Mouse (Mus musculus): ENCODE results near the gene Cadps. TPM values are rescaled to one million over a fixed set of nuclear protein-coding genes. Genes with fewer than 3 reads are reported as not detected.
A peak's percentile ranks its signal among the peaks of the same experiment; 100 is the strongest.

The Cadps gene
- 100 to 1,000 TPM; 233 to 243 TPM for total RNA-seq (2021)
- long read RNA-seq, experiment 1, partial matches to known transcripts, result 14 of 36 reads
- long read RNA-seq, experiment 1, other reads (novel, unspliced or antisense), result 20 of 36 reads
- long read RNA-seq, experiment 2, full-length matches to known transcripts, result 2 of 36 reads
- long read RNA-seq, experiment 2, partial matches to known transcripts, result 15 of 36 reads
- long read RNA-seq, experiment 2, other reads (novel, unspliced or antisense), result 19 of 36 reads

- DNase-seq (ENCODE audit: low spot score in 2 of 2), result peak; percentile 75 to 84
Observed at GRCm38 (mm10) chr14:12822491-12823219, at the start of gene Cadps. Cadps (minus strand) TSS chr14:12823079.

- DNase-seq (ENCODE audit: low spot score in 2 of 2), result no peak
Observed at GRCm38 (mm10) chr14:12869605-12870004, 46.7 kb upstream of the Cadps start.

GRCm38 (mm10) chr14:12865258-12865657, 42.4 kb upstream of the Cadps start:
- DNase-seq (ENCODE audit: low spot score in 2 of 2), result peak; percentile 26 to 31

GRCm38 (mm10) chr14:12843860-12844259, 21.0 kb upstream of the Cadps start:
- no peak for DNase-seq (ENCODE audit: low spot score in 2 of 2)

GRCm38 (mm10) chr14:12839471-12839870, 16.6 kb upstream of the Cadps start:
- no peak for DNase-seq (ENCODE audit: low spot score in 2 of 2)

DNA sequence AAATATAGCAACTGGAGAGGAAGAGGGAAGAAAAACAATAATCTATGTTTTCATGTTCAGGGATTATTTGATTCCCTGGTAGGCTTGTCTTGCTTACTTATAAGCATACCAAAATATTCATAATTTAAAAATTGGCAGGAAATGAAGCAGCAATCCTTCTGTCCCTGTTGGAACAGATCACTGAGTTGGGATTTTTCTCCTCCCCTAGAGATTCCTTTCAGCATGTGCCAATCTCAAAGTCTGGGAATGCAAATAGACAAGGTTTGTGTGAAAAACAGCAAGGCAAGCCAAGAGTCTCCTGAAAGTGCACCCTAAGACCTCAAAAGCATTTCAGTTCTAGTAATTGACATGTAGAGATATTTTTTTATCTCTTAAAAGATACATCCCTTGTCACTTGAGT, 16.1 kb upstream of the Cadps start:
- no peak for DNase-seq (ENCODE audit: low spot score in 2 of 2)

- DNase-seq (ENCODE audit: low spot score in 2 of 2), result no peak
Observed at GRCm38 (mm10) chr14:12838323-12838722, 15.4 kb upstream of the Cadps start.

- no peak for DNase-seq (ENCODE audit: low spot score in 2 of 2)
Observed at GRCm38 (mm10) chr14:12837902-12838301, 15.0 kb upstream of the Cadps start.

DNA sequence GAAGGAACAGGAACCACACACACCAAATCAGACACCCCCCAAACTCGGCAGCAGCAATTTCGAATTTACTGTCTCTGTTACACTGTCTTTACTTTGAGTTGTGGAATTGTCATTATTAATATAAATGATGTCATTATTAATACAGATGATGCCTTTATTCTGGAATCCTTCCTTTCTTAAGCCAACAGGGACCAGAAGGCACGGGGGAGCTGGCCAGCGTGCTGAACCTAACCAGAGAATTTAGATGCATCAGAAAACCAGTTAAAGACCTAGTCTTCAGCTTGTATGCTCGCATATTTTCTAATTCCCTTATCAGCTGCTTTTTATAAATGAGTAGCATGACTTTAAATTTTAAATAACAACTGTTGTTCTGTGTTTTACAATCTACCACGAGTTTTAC, 902 bp upstream of the Cadps start:
- no peak for DNase-seq (ENCODE audit: low spot score in 2 of 2)

- peak; percentile 63 to 78 for DNase-seq (ENCODE audit: low spot score in 2 of 2)
Observed at GRCm38 (mm10) chr14:12821831-12822490, 918 bp downstream of the Cadps start.

DNA sequence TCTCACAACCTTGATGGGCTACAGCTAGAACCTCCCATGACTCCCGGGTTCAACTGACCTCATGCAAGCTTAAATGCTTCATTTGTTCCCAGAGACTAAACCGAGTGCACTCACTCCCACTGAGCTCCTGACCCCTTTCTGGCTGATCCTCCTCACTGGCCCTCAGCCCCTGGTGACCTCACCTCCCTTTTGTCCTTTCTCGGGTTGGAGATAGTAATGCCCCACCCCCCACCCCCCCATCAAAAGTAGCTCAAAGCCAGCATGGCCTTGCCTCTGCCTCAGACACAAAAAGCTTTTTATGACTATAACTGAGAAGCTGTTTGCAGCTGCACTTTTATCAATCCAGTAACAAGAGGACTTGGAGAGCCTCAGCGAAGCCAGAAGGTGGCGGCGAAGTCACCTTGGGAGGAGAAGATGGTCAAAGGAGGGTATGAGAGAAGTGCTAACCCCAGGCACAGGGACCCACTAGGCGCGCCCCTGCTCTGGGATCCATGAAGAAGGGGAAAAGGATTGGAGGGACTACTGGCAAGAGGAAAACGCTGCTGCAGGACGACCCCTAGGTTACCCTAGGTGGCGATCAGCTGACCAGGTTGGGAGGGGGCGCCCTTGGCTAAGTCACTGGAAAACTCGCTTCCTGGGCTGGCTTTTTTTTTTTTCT, 1.6 kb downstream of the Cadps start:
- DNase-seq (ENCODE audit: low spot score in 2 of 2), result peak; percentile 12 to 17

GRCm38 (mm10) chr14:12820149-12820548, 2.7 kb downstream of the Cadps start:
- no peak for DNase-seq (ENCODE audit: low spot score in 2 of 2)

- peak; percentile 10 to 15 for DNase-seq (ENCODE audit: low spot score in 2 of 2)
Observed at GRCm38 (mm10) chr14:12818442-12818841, 4.4 kb downstream of the Cadps start.

GRCm38 (mm10) chr14:12812072-12812471, 10.8 kb downstream of the Cadps start:
- DNase-seq (ENCODE audit: low spot score in 2 of 2), result no peak

- DNase-seq (ENCODE audit: low spot score in 2 of 2), result no peak
Observed at GRCm38 (mm10) chr14:12802995-12803394, 19.9 kb downstream of the Cadps start.

- DNase-seq (ENCODE audit: low spot score in 2 of 2), result no peak
Observed at GRCm38 (mm10) chr14:12801100-12801499, 21.8 kb downstream of the Cadps start.

DNA sequence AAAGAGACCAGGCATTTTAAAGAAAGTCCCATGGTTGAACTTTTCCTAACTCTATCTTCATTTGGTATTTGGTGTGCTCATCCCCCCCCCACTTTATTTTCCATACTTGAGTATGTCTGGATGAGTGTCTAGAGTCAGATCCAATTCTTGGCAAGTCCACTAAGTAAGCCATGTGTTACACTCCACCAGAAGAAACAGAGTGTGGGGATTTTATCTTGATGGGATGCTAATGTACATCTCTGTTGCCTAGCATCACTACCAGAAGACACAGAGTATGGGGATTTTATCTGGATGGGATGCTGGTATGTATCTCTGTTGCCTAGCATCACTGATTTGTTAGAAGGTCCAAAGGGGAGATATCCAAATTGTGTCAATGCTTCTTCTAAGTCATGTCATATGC, 24.0 kb downstream of the Cadps start:
- no peak for DNase-seq (ENCODE audit: low spot score in 2 of 2)

DNA sequence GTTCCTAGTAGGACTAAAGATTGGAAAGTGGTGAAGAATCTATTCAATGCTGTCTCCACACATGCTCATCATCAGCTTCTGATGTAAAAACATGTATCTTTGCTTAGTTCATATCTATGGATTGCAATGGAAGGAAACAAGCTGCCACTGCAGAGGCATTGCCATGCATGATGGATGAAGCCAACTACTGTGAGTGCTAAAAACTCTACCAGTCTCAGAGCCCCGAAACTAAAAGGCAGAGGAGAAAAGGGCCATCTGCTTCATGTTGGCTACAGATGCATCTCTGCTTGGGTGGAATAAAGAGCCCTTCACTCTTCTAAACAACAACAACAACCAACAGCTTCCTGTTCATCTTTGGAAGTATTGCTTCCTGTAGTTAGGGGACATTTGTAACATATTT, 38.6 kb downstream of the Cadps start:
- DNase-seq (ENCODE audit: low spot score in 2 of 2), result no peak

DNA sequence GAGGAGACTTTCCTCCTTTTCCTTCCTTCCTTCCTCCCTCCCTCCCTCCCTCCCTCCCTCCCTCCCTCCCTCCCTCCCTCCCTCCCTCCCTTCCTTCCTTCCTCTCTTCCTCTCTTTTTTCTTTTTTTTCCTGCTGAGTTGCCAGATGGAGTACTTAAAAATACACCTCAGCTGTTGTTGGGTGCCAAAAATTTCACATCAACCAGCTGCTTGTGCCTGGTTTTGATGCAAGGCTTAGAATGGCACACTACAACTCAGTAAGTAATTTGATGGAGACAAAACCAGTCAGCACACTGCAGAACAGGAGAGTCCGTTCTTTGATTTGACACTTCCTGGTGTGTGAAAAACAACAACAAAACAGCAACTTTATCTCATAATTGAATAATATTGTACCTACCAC, 42.9 kb downstream of the Cadps start:
- peak in 1 of 2 experiments; percentile 19 for DNase-seq (ENCODE audit: low spot score in 2 of 2)

DNA sequence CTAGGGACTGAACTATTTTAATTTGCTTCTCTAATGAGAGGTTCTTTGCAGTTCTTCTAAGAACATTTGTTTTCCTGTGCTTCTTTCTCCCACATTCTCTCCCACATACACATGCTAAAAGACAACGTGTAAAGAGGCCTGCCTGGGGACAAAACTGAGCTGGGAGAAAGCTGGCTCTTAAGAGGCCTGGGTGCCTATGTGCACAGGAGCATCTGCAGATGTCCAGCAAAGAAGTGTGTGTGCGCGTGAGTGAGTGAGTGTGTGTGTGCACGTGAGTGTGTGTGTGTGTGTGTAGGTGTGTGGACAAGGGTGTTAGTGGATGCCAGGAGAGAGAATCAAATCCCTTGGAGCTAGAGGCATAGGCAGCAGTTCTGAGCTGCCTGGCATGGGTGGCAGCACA, 44.9 kb downstream of the Cadps start:
- DNase-seq (ENCODE audit: low spot score in 2 of 2), result peak; percentile 33 to 61

GRCm38 (mm10) chr14:12768870-12769269, 54.0 kb downstream of the Cadps start:
- no peak for DNase-seq (ENCODE audit: low spot score in 2 of 2)

DNA sequence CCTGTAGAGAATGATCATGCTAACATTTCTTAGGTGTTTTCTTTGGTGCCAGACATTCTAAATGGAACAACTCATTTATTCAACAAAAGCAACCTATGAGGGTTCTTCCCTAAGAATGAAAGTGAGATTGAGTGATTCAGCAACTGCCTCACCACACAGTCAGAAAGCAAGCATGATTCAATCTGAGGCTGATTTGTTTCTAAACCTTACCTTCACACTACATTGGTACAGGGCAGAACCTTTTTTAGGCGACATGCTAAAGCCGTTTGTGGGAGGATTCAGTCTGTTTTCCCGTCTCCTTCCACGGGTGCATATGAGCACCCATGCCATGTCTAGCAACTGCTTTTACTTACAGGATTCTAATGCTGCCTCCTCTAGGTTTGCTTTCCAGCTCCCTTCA, 69.6 kb downstream of the Cadps start:
- peak; percentile 20 to 29 for DNase-seq (ENCODE audit: low spot score in 2 of 2)

Data from left cerebral cortex, adult 18-20 months (tissue).